Mouse (Mus musculus): ENCODE results near the gene Igfbp1. TPM values are rescaled to one million over a fixed set of nuclear protein-coding genes. Genes with fewer than 3 reads are reported as not detected.

Igfbp1 gene
- polyA plus RNA-seq, 2 experiments, result 1.4 to 1.6 TPM

- H3K4me3 ChIP-seq (replicated peaks; ENCODE audit: low read length), result no peak overlapping the region
- H3K9ac ChIP-seq (ENCODE audit: low read depth, low read length, severe bottlenecking), result no peak overlapping the region
- no peak overlapping the region for H3K27ac ChIP-seq (replicated peaks; ENCODE audit: low read depth, low read length)
- H3K4me2 ChIP-seq (replicated peaks; ENCODE audit: low read depth, low read length, severe bottlenecking), result no peak overlapping the region
- 49% methylated on average over 9 of the region's 9 CpGs for WGBS
- H3K9me3 ChIP-seq (ENCODE audit: control insufficient read depth, low read length), result no peaks in the 10 kb centered on the region
- H3K36me3 ChIP-seq (ENCODE audit: control insufficient read depth, insufficient read depth, low read length), result no peaks in the 10 kb centered on the region
- TF ChIP-seq POLR2A (IDR thresholded peaks at IDR 0.05; ENCODE audit: borderline replicate concordance, extremely low read depth, insufficient read depth, insufficient read length), result no peak
- ATAC-seq (ENCODE audit: low FRiP score, low read depth), result no peak
- no peaks in the 10 kb centered on the region for H3K4me1 ChIP-seq (ENCODE audit: control insufficient read depth, insufficient read depth, low read length)
- no peaks in the 10 kb centered on the region for H3K27me3 ChIP-seq (ENCODE audit: control insufficient read depth, insufficient read depth, low read length)
- DNase-seq (ENCODE audit: low spot score), result no peak
Observed at GRCm38 (mm10) chr11:7193134-7193533, 4.4 kb upstream of the Igfbp1 start.

- 93% methylated on average over 10 of the region's 10 CpGs for WGBS
- Histone ChIP-seq H3K4me2 (replicated peaks; ENCODE audit: low read depth, low read length, severe bottlenecking) (no peak overlapping the region), H3K9me3 (ENCODE audit: control insufficient read depth, low read length) (no peaks in the 10 kb centered on the region), H3K4me3 (replicated peaks; ENCODE audit: low read length) (no peak overlapping the region), H3K27me3 (ENCODE audit: control insufficient read depth, insufficient read depth, low read length) (no peaks in the 10 kb centered on the region), H3K4me1 (ENCODE audit: control insufficient read depth, insufficient read depth, low read length) (no peaks in the 10 kb centered on the region), H3K36me3 (ENCODE audit: control insufficient read depth, insufficient read depth, low read length) (no peaks in the 10 kb centered on the region), H3K27ac (replicated peaks; ENCODE audit: low read depth, low read length) (no peak overlapping the region), H3K9ac (ENCODE audit: low read depth, low read length, severe bottlenecking) (no peak overlapping the region)
- DNase-seq (ENCODE audit: low spot score), result no peak
- TF ChIP-seq POLR2A (IDR thresholded peaks at IDR 0.05; ENCODE audit: borderline replicate concordance, extremely low read depth, insufficient read depth, insufficient read length), result no peak
- ATAC-seq (ENCODE audit: low FRiP score, low read depth), result no peak
Observed at GRCm38 (mm10) chr11:7194432-7195311, 2.9 kb upstream of the Igfbp1 start.

GRCm38 (mm10) chr11:7195312-7195685 is 2.3 kb upstream of the Igfbp1 start:
- no peak for TF ChIP-seq POLR2A (IDR thresholded peaks at IDR 0.05; ENCODE audit: borderline replicate concordance, extremely low read depth, insufficient read depth, insufficient read length)
- 78% methylated on average over 4 of the region's 4 CpGs for WGBS

GRCm38 (mm10) chr11:7198006-7198405 is 424 bp downstream of the Igfbp1 start:
- no peak overlapping the region for H3K27ac ChIP-seq (replicated peaks; ENCODE audit: low read depth, low read length)
- no peak for ATAC-seq (ENCODE audit: low FRiP score, low read depth)
- WGBS, result 84% methylated on average over 19 of the region's 19 CpGs

More at GRCm38 (mm10) chr11:7195312-7195685, 2.3 kb upstream of the Igfbp1 start:
- no peak overlapping the region for H3K9ac ChIP-seq (ENCODE audit: low read depth, low read length, severe bottlenecking)
- H3K4me1 ChIP-seq (ENCODE audit: control insufficient read depth, insufficient read depth, low read length), result no peaks in the 10 kb centered on the region
- H3K36me3 ChIP-seq (ENCODE audit: control insufficient read depth, insufficient read depth, low read length), result no peaks in the 10 kb centered on the region
- H3K27ac ChIP-seq (replicated peaks; ENCODE audit: low read depth, low read length), result no peak overlapping the region
- no peak overlapping the region for H3K4me2 ChIP-seq (replicated peaks; ENCODE audit: low read depth, low read length, severe bottlenecking)
- no peaks in the 10 kb centered on the region for H3K9me3 ChIP-seq (ENCODE audit: control insufficient read depth, low read length)
- H3K27me3 ChIP-seq (ENCODE audit: control insufficient read depth, insufficient read depth, low read length), result no peaks in the 10 kb centered on the region
- DNase-seq (ENCODE audit: low spot score), result no peak
- H3K4me3 ChIP-seq (replicated peaks; ENCODE audit: low read length), result no peak overlapping the region
- no peak for ATAC-seq (ENCODE audit: low FRiP score, low read depth)

GRCm38 (mm10) chr11:7198481-7199256 is 1.1 kb downstream of the Igfbp1 start:
- ATAC-seq (ENCODE audit: low FRiP score, low read depth) (no peak), DNase-seq (ENCODE audit: low spot score) (no peak)
- Histone ChIP-seq H3K9ac (ENCODE audit: low read depth, low read length, severe bottlenecking) (no peak overlapping the region), H3K4me1 (ENCODE audit: control insufficient read depth, insufficient read depth, low read length) (no peaks in the 10 kb centered on the region), H3K4me2 (replicated peaks; ENCODE audit: low read depth, low read length, severe bottlenecking) (no peak overlapping the region), H3K9me3 (ENCODE audit: control insufficient read depth, low read length) (no peaks in the 10 kb centered on the region), H3K27ac (replicated peaks; ENCODE audit: low read depth, low read length) (no peak overlapping the region), H3K4me3 (replicated peaks; ENCODE audit: low read length) (no peak overlapping the region), H3K36me3 (ENCODE audit: control insufficient read depth, insufficient read depth, low read length) (no peaks in the 10 kb centered on the region), H3K27me3 (ENCODE audit: control insufficient read depth, insufficient read depth, low read length) (no peaks in the 10 kb centered on the region)
- WGBS, result 80% methylated on average over 10 of the region's 10 CpGs
- TF ChIP-seq POLR2A (IDR thresholded peaks at IDR 0.05; ENCODE audit: borderline replicate concordance, extremely low read depth, insufficient read depth, insufficient read length), result no peak

More at GRCm38 (mm10) chr11:7198006-7198405, 424 bp downstream of the Igfbp1 start:
- H3K4me3 ChIP-seq (replicated peaks; ENCODE audit: low read length), result no peak overlapping the region
- no peaks in the 10 kb centered on the region for H3K27me3 ChIP-seq (ENCODE audit: control insufficient read depth, insufficient read depth, low read length)
- H3K9me3 ChIP-seq (ENCODE audit: control insufficient read depth, low read length), result no peaks in the 10 kb centered on the region
- no peak overlapping the region for H3K9ac ChIP-seq (ENCODE audit: low read depth, low read length, severe bottlenecking)
- TF ChIP-seq POLR2A (IDR thresholded peaks at IDR 0.05; ENCODE audit: borderline replicate concordance, extremely low read depth, insufficient read depth, insufficient read length), result no peak
- H3K4me2 ChIP-seq (replicated peaks; ENCODE audit: low read depth, low read length, severe bottlenecking), result no peak overlapping the region
- no peaks in the 10 kb centered on the region for H3K36me3 ChIP-seq (ENCODE audit: control insufficient read depth, insufficient read depth, low read length)
- no peaks in the 10 kb centered on the region for H3K4me1 ChIP-seq (ENCODE audit: control insufficient read depth, insufficient read depth, low read length)
- DNase-seq (ENCODE audit: low spot score), result no peak
